Mouse (Mus musculus): Measurements from ENCODE around the gene Nfia.

- no peak for TF ChIP-seq CTCF (IDR thresholded peaks at IDR 0.05; ENCODE audit: low read depth, low read length)
- TF ChIP-seq GATA1 (IDR thresholded peaks at IDR 0.05; ENCODE audit: borderline replicate concordance, low read length): no peak
Measured at GRCm38 (mm10) chr4:98004986-98005385, 232.5 kb downstream of the Nfia start.

Measured in G1E (cell line).